Mouse (Mus musculus): ENCODE data around the gene Sptbn1.

GRCm38 (mm10) chr11:30148378-30148777 is 119.6 kb downstream of the Sptbn1 start:
- TF ChIP-seq CTCF (IDR thresholded peaks at IDR 0.05; ENCODE audit: borderline replicate concordance, extremely low read depth, insufficient read depth, insufficient read length), result no peak
- TF ChIP-seq POLR2A (IDR thresholded peaks at IDR 0.05; ENCODE audit: borderline replicate concordance, extremely low read depth, insufficient read depth, insufficient read length, poor library complexity, severe bottlenecking), result no peak
